Mouse (Mus musculus) embryonic facial prominence, embryonic 12.5 days (tissue): ENCODE results near the gene Ccdc189. TPM values are rescaled to one million over a fixed set of nuclear protein-coding genes. Genes with fewer than 3 reads are reported as not detected.

ENCODE experiments used
- ATAC-seq: fragments of 200-750 bp; cut with Nextera tagmentation; 2 replicates; pipeline ENCODE4 v1.8.0; 2017; ENCODE audit not compliant: insufficient number of reproducible peaks, insufficient read depth, low FRiP score, low TSS enrichment
- H3K27ac ChIP-seq: fragments of 300-500 bp; sonication (generic); 2 replicates; pipeline ENCODE4 v1.5.1; 2016; ENCODE audit warnings: mild to moderate bottlenecking
- H3K27me3 ChIP-seq: fragments of 300-500 bp; sonication (generic); 2 replicates; pipeline ENCODE4 v1.6.1; 2016; ENCODE audit warnings: mild to moderate bottlenecking, moderate library complexity
- H3K36me3 ChIP-seq: fragments of 300-500 bp; sonication (generic); 2 replicates; pipeline ENCODE4 v1.6.1; 2016; ENCODE audit warnings: mild to moderate bottlenecking
- H3K4me1 ChIP-seq: fragments of 300-500 bp; sonication (generic); 2 replicates; pipeline ENCODE4 v1.6.1; 2016
- H3K4me2 ChIP-seq: fragments of 300-500 bp; sonication (generic); replicated peaks from 2 replicates; pipeline ENCODE4 v1.6.1; 2016; ENCODE audit warnings: mild to moderate bottlenecking, moderate library complexity
- H3K4me3 ChIP-seq: fragments of 300-500 bp; sonication (generic); 2 replicates; pipeline ENCODE4 v1.5.1; 2016; ENCODE audit warnings: mild to moderate bottlenecking
- H3K9ac ChIP-seq: fragments of 300-500 bp; sonication (generic); 2 replicates; pipeline ENCODE4 v1.6.1; 2016; ENCODE audit warnings: mild to moderate bottlenecking, moderate library complexity
- H3K9me3 ChIP-seq: fragments of 300-500 bp; sonication (generic); 2 replicates; pipeline ENCODE4 v1.6.1; 2016; ENCODE audit warnings: mild to moderate bottlenecking, moderate library complexity
- WGBS: fragments of 180-500 bp; shearing (Covaris S2); methylation state at CpG from one replicate; pipeline ENCODE4 v1.1.7; 2016; 5-methylcytosine and 5-hydroxymethylcytosine counted together
- polyA plus RNA-seq: library from polyadenylated mRNA; unstranded; fragments of >200 nt; fragmentation: Nextera tagmentation; extraction: Ambion mirVana; gene quantifications from 2 replicates; pipeline ENCODE4 v1.2.1, GENCODE M21; 2016

The Ccdc189 gene
- polyA plus RNA-seq, 1 experiment from 2014 or later = 11.0 TPM

- Histone ChIP-seq H3K4me3 (no peak overlapping the region), H3K27me3 (no peaks in the 10 kb centered on the region), H3K27ac (no peak overlapping the region), H3K9ac (no peak overlapping the region), H3K36me3 (peaks cover 64% of the 10 kb centered on the region), H3K9me3 (no peaks in the 10 kb centered on the region), H3K4me2 (no peak overlapping the region), H3K4me1 (peaks cover 15% of the 10 kb centered on the region)
- no peak for ATAC-seq
- WGBS = 95% methylated on average over 10 of the region's 10 CpGs
These were observed 2.7 kb upstream of the Ccdc189 start for GRCm38 (mm10) chr7:127591108-127591507.

- Histone ChIP-seq H3K27me3 (no peaks in the 10 kb centered on the region), H3K9me3 (no peaks in the 10 kb centered on the region), H3K4me1 (peaks cover 15% of the 10 kb centered on the region), H3K27ac (no peak overlapping the region), H3K36me3 (peaks cover 55% of the 10 kb centered on the region), H3K9ac (peak overlapping the region; percentile 86), H3K4me3 (peak overlapping the region; percentile 91), H3K4me2 (peak overlapping the region; percentile 77)
- ATAC-seq = no peak
- WGBS = 88% methylated on average over 9 of the region's 9 CpGs
These were observed 1.2 kb upstream of the Ccdc189 start for GRCm38 (mm10) chr7:127589637-127590036.

DNA sequence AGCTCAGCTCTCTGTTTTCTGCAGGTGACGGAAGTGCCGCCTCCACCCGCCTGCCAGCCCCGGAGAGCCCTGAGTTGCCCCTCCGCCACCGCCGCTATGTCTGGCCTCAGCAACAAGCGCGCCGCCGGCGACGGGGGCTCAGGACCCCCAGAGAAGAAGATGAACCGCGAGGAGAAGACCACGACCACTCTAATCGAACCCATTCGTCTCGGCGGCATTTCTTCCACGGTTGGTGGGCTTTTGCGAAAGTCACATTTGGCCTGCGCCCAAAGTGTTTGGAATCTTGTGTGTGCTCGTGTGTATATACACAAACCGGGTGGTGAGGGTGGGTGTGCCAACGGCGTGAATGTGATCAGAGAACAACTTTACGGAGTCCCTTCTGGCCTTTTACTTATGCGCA lies 506 bp upstream of the Ccdc189 start:
- H3K27me3 ChIP-seq = no peaks in the 10 kb centered on the region
- ATAC-seq = no peak
- WGBS = 5% methylated on average over 29 of the region's 29 CpGs
- H3K9me3 ChIP-seq = no peaks in the 10 kb centered on the region
- 0 out of 2 replicates have a peak overlapping the region, but pooled peaks have one; percentile 52 for H3K27ac ChIP-seq
- peak overlapping the region; percentile 86 for H3K9ac ChIP-seq
- H3K4me3 ChIP-seq = peak overlapping the region; percentile 91
- peaks cover 53% of the 10 kb centered on the region for H3K36me3 ChIP-seq
- H3K4me1 ChIP-seq = peaks cover 15% of the 10 kb centered on the region
- peak overlapping the region; percentile 77 for H3K4me2 ChIP-seq

DNA sequence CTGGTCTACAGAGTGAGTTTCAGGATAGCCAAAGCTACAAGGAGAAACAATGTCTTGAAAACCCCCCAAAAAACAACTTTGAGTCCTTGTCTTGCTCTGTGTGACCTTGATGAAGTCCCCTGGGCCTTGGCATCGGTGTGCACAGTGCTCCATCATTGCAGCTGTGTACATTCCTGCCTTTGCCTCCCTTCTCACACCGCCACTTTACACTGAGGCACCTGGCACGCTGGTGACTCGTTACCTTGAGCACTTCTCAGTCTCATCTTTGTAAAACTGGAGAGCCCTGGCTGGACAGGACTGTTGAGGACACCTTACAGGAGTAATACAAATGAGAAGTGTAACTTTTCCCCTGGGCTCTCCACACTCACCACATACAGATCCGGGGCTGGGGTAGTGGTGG lies 1.2 kb downstream of the Ccdc189 start:
- no peak for ATAC-seq
- 0 out of 2 replicates have a peak overlapping the region, but pooled peaks have one; percentile 81 for H3K27ac ChIP-seq
- 64% methylated on average over 5 of the region's 5 CpGs for WGBS
- peak overlapping the region; percentile 91 for H3K4me2 ChIP-seq
- no peaks in the 10 kb centered on the region for H3K27me3 ChIP-seq
- peaks cover 15% of the 10 kb centered on the region for H3K4me1 ChIP-seq
- H3K4me3 ChIP-seq = peak overlapping the region; percentile 91
- H3K9ac ChIP-seq = peak overlapping the region; percentile 63
- H3K9me3 ChIP-seq = no peaks in the 10 kb centered on the region
- H3K36me3 ChIP-seq = peaks cover 55% of the 10 kb centered on the region

- Histone ChIP-seq H3K27ac (no peak overlapping the region), H3K9me3 (no peaks in the 10 kb centered on the region), H3K4me3 (no peak overlapping the region), H3K36me3 (peaks cover 53% of the 10 kb centered on the region), H3K4me1 (peaks cover 15% of the 10 kb centered on the region), H3K4me2 (no peak overlapping the region), H3K27me3 (no peaks in the 10 kb centered on the region), H3K9ac (no peak overlapping the region)
- WGBS = 89% methylated on average over 6 of the region's 6 CpGs
- ATAC-seq = no peak
These were observed 2.2 kb downstream of the Ccdc189 start for GRCm38 (mm10) chr7:127586149-127586548.

DNA sequence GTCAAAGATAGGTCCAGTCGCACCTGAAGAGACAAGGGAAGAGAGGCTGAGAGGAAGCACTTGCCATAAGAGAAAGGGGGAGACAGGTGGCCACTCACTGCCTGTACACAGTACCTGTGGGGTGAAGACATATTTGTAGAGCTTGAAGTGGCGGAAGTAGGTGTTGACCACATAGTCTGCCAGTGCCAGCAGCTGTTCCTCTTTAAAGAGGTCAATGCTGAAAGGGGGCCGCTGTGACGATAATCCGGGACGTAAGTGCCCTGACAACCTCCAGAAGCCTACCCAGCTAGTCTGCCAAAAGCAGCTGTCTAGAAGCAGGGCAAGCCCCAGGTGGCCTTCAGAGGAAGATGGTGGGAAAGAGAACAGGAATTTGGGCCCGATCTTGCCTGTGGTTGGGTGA lies 3.4 kb downstream of the Ccdc189 start:
- H3K36me3 ChIP-seq = peaks cover 47% of the 10 kb centered on the region
- no peak for ATAC-seq
- 84% methylated on average over 7 of the region's 7 CpGs for WGBS

GRCm38 (mm10) chr7:127583260-127583659 lies 5.1 kb downstream of the Ccdc189 start:
- H3K27me3 ChIP-seq = no peaks in the 10 kb centered on the region
- peaks cover 50% of the 10 kb centered on the region for H3K36me3 ChIP-seq
- no peaks in the 10 kb centered on the region for H3K9me3 ChIP-seq
- H3K4me3 ChIP-seq = no peak overlapping the region
- H3K27ac ChIP-seq = no peak overlapping the region
- H3K9ac ChIP-seq = no peak overlapping the region
- ATAC-seq = no peak
- no peak overlapping the region for H3K4me2 ChIP-seq
- WGBS = 92% methylated on average over 6 of the region's 6 CpGs
- H3K4me1 ChIP-seq = peaks cover 7% of the 10 kb centered on the region; the same call in 1 of the 2 replicates

More for the DNA sequence above, 3.4 kb downstream of the Ccdc189 start:
- H3K9ac ChIP-seq = no peak overlapping the region
- H3K4me1 ChIP-seq = peaks cover 15% of the 10 kb centered on the region
- no peak overlapping the region for H3K4me3 ChIP-seq
- H3K9me3 ChIP-seq = no peaks in the 10 kb centered on the region
- H3K27ac ChIP-seq = no peak overlapping the region
- H3K27me3 ChIP-seq = no peaks in the 10 kb centered on the region
- H3K4me2 ChIP-seq = no peak overlapping the region

DNA sequence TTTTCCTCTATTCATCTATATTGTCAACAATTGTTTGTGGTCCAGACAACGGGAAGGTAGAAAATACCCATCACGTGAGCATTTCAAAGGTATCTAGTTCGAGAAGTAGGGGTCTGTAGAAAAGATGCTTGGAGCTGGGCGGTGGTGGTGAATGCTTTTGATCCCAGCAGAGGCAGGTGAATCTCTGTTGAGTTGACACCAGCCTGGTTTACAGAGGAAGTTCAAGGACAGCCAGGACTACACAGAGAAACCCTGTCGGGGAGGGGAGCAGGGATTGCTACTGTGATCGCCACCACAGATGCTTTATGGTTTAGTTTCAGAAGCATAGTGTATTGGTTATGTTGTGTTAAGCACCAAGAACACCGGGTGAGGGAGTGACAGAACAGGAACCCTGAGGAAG lies 14.3 kb downstream of the Ccdc189 start:
- peak overlapping the region; percentile 86 for H3K4me2 ChIP-seq
- peak overlapping the region; percentile 84 for H3K4me3 ChIP-seq
- no peaks in the 10 kb centered on the region for H3K9me3 ChIP-seq
- H3K9ac ChIP-seq = peak overlapping the region; percentile 87
- ATAC-seq = no peak
- H3K4me1 ChIP-seq = peaks cover 16% of the 10 kb centered on the region
- peaks cover 28% of the 10 kb centered on the region for H3K36me3 ChIP-seq
- no peaks in the 10 kb centered on the region for H3K27me3 ChIP-seq
- H3K27ac ChIP-seq = no peak overlapping the region
- WGBS = 31% methylated on average over 7 of the region's 7 CpGs

DNA sequence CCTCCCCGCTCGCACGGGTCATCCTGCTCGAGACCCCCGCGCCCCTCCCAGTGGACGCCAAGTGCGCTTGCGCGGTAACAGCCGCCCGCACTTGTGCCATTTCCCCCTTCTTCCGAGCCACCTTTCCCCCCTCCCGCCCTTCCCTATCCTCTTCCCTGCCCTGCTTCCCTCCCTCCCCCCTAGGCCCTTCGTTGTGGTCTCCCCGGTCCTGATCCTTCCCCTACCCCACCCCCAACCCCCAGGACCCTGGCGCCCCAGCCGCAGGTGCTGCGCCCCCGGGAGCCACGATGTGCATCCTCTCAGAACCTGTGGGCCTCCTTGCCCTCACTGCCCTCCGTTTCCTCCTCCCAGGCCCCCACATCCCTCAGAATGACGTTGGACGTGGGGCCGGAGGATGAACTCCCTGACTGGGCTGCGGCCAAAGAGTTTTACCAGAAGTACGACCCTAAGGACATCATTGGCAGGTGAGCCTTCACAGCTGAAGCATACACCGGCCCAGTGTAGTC lies 14.8 kb downstream of the Ccdc189 start:
- WGBS = 1% methylated on average over 21 of the region's 28 CpGs
- Histone ChIP-seq H3K27me3 (no peaks in the 10 kb centered on the region), H3K9ac (peak overlapping the region; percentile 87), H3K4me2 (peak overlapping the region; percentile 86), H3K27ac (peak overlapping the region; percentile 75), H3K4me3 (peak overlapping the region; percentile 84), H3K9me3 (no peaks in the 10 kb centered on the region), H3K36me3 (peaks cover 28% of the 10 kb centered on the region), H3K4me1 (peaks cover 16% of the 10 kb centered on the region)
- ATAC-seq = peak; percentile 63

DNA sequence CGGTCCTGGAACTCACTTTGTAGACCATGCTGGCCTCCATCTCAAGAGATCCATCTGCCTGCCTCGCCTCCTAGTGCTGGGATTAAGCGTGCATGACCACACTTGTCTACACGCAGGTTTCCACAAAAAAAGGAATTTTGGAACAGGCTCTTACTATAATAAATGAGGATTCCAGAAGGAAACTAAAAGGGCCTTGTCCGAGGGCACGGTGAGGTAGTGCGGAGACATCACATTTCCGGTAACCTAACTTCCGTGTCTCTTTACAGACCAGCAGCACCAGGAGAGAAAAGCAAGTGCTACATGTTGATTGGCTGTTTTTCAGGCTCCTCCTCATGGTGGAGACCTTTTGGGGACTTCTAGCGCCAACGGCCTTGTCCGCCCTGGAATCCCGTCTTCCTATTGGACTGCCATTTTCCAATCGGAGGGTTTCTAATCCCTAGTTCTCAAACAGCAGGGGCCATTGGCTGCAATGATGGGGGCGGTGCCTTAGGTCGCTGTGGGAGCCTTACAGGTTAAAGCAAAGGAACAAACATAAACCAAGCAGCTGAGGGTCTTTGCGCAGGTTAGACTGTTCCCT lies 15.4 kb downstream of the Ccdc189 start, which contains the start of gene Phkg2:
TSS of gene Phkg2 (plus strand) at position 446 of the 577 bp plus-strand sequence.
- ATAC-seq = peak; percentile 98
- Histone ChIP-seq H3K4me1 (peaks cover 16% of the 10 kb centered on the region), H3K9ac (peak within 1 kb of the TSS; percentile 87), H3K9me3 (no peaks in the 10 kb centered on the region), H3K4me2 (peak within 1 kb of the TSS; percentile 86), H3K4me3 (peak within 1 kb of the TSS; percentile 84), H3K27me3 (no peaks in the 10 kb centered on the region), H3K27ac (peak within 1 kb of the TSS; percentile 75), H3K36me3 (peaks cover 27% of the 10 kb centered on the region)
- under 1% methylated on average over 17 of the region's 17 CpGs for WGBS

DNA sequence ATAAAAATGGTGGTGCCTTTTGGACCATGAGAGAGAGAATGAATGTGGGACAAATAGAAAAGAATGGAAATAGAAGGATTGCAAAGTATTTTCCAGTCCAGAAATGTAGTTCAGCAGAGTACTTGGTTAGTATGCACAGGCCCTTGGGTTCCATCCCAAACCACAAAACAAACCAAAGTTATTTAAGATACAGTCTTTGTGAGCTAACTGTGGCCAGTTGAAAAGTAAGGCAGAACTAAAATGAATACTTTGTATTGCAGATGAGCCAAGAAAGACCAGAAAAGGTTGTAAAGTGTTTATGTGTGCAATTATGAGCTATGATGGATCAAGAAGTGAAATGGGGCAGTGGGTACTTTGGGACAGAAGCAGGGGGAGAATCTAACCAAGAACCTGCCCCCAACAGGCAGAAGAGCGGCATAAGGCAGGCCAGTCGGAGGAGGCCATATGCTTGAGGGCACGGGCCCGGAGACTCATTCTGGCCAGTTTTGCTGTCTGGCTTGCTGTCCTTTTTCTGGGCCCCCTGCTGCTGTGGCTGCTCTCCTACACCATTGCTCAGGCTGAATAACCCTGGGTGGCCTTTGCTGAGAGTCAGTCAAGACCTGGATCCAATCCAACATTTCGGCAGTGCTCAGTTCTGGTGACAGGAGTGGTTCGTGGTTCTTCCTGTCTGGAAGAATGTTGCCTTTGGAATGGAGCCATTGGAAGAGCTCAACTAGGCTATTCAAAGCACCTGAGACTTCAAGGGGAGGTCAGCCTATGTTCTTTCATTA lies 23.8 kb downstream of the Ccdc189 start:
- Histone ChIP-seq H3K4me2 (no peak overlapping the region), H3K36me3 (peaks cover 52% of the 10 kb centered on the region), H3K9me3 (no peaks in the 10 kb centered on the region), H3K9ac (no peak overlapping the region), H3K4me1 (no peaks in the 10 kb centered on the region), H3K27ac (no peak overlapping the region), H3K4me3 (no peak overlapping the region), H3K27me3 (no peaks in the 10 kb centered on the region)
- no peak for ATAC-seq
- WGBS = 84% methylated on average over 6 of the region's 6 CpGs
